8 mouse cellular contexts compared by ENCODE assay signal in the genomic region with DNA sequence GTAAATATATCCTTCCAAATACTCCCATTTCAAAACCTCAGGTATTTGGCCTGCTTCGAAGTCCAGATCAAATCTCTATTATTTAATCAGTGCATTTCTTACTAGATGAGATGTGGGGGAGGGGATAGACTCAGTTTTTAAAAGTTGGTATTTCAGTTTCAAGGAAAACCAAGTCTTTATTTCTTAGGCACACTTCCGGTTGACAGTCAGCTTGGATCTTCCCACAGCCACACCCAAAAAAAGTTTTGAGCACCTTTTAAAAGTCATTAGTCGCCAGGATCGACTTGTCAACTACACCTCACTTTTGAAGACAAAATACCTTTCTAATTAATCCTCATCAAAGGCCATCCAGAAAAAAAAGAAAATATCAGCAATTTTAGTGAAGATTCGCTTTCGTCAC. TPM values are rescaled to one million over a fixed set of nuclear protein-coding genes. Genes with fewer than 3 reads are reported as not detected.
DNase-seq lines count a peak whose midpoint lies in the region; ATAC-seq and TF ChIP-seq lines count a peak whose summit lies in the region.

No protein-coding gene starts in this region.

- H3K9me3 ChIP-seq in hindbrain, embryonic 11.5 days (ENCODE audit: control insufficient read depth, low read length), result no peaks in the 10 kb centered on the region
- no peaks in the 10 kb centered on the region for H3K9me3 ChIP-seq in midbrain, embryonic 11.5 days (ENCODE audit: control insufficient read depth, low read length)

- no peak for DNase-seq in kidney, adult 2 months
- no peak for DNase-seq in kidney, adult 18-20 months
- peak; percentile 38 for DNase-seq in NIH3T3 (ENCODE audit: low read depth)
- no peak for DNase-seq in hindbrain, embryonic 11.5 days (ENCODE audit: low spot score)
- peak; percentile 87 for DNase-seq in midbrain, embryonic 11.5 days (ENCODE audit: low spot score, missing footprints)
- DNase-seq in frontal cortex, postnatal 36 days (ENCODE audit: low spot score in 2 of 2), result no peak
- DNase-seq in left cerebral cortex, adult 11 months (ENCODE audit: low spot score), result no peak
- no peak for DNase-seq in cerebellum, adult 9-11 months

- 2% methylated on average over 6 of the region's 6 CpGs for WGBS in kidney, adult 2 months
- WGBS in hindbrain, embryonic 11.5 days, result 17% methylated on average over 6 of the region's 6 CpGs
- WGBS in midbrain, embryonic 11.5 days, result 12% methylated on average over 6 of the region's 6 CpGs

- peak overlapping the region; percentile 52 for H3K4me2 ChIP-seq in hindbrain, embryonic 11.5 days (replicated peaks; ENCODE audit: low read depth, low read length)
- peak overlapping the region; percentile 66 for H3K4me2 ChIP-seq in midbrain, embryonic 11.5 days

- H3K27me3 ChIP-seq in kidney, adult 2 months (replicated peaks; ENCODE audit: control insufficient read depth, insufficient read depth, low read length), result no peaks in the 10 kb centered on the region
- H3K27me3 ChIP-seq in hindbrain, embryonic 11.5 days (ENCODE audit: control insufficient read depth, insufficient read depth, low read length), result no peaks in the 10 kb centered on the region
- H3K27me3 ChIP-seq in midbrain, embryonic 11.5 days (ENCODE audit: control insufficient read depth, insufficient read depth, low read length), result no peaks in the 10 kb centered on the region

- ATAC-seq in hindbrain, embryonic 11.5 days (ENCODE audit: low FRiP score), result no peak
- ATAC-seq in midbrain, embryonic 11.5 days (ENCODE audit: low FRiP score), result no peak

- no peak for TF ChIP-seq POLR2A in kidney, adult 2 months (IDR thresholded peaks at IDR 0.05; ENCODE audit: low read depth, low read length)

- no peaks in the 10 kb centered on the region for H3K36me3 ChIP-seq in kidney, adult 2 months (ENCODE audit: control insufficient read depth, insufficient read depth, low read length)
- H3K36me3 ChIP-seq in hindbrain, embryonic 11.5 days (ENCODE audit: control insufficient read depth, insufficient read depth, low read length), result no peaks in the 10 kb centered on the region
- no peaks in the 10 kb centered on the region for H3K36me3 ChIP-seq in midbrain, embryonic 11.5 days (ENCODE audit: control insufficient read depth, insufficient read depth, low read length)

- H3K4me3 ChIP-seq in kidney, adult 2 months (ENCODE audit: insufficient read depth, low read depth, low read length), result peak overlapping the region; percentile 46
- peak overlapping the region; percentile 81 for H3K4me3 ChIP-seq in hindbrain, embryonic 11.5 days (ENCODE audit: low read depth, low read length)
- peak overlapping the region; percentile 90 for H3K4me3 ChIP-seq in midbrain, embryonic 11.5 days (ENCODE audit: low read depth, low read length)

- TF ChIP-seq CTCF in kidney, adult 2 months (conservative IDR thresholded peaks at IDR 0.05; ENCODE audit: insufficient read depth, insufficient read length, low read depth, low read length), result no peak

- H3K4me1 ChIP-seq in kidney, adult 2 months (ENCODE audit: control insufficient read depth, insufficient read depth, low read length), result peaks cover 24% of the 10 kb centered on the region
- H3K4me1 ChIP-seq in hindbrain, embryonic 11.5 days (replicated peaks; ENCODE audit: control insufficient read depth, insufficient read depth, low read length), result no peaks in the 10 kb centered on the region
- peaks cover 8% of the 10 kb centered on the region for H3K4me1 ChIP-seq in midbrain, embryonic 11.5 days (ENCODE audit: control insufficient read depth, insufficient read depth, low read length)

- H3K9ac ChIP-seq in hindbrain, embryonic 11.5 days (ENCODE audit: low read depth, low read length), result no peak overlapping the region; the same call in 1 of the 2 replicates
- H3K9ac ChIP-seq in midbrain, embryonic 11.5 days (ENCODE audit: low read length), result peak overlapping the region; percentile 88; the same call in 1 of the 2 replicates

- no peak overlapping the region for H3K27ac ChIP-seq in kidney, adult 2 months (ENCODE audit: insufficient read depth, low read depth, low read length)
- H3K27ac ChIP-seq in hindbrain, embryonic 11.5 days (ENCODE audit: low read depth, low read length), result no peak overlapping the region
- no peak overlapping the region for H3K27ac ChIP-seq in midbrain, embryonic 11.5 days (ENCODE audit: low read depth, low read length)

RNA-seq across cellular contexts. Expression of a gene that starts 1.4 kb away (rescaled TPM):
- polyA plus RNA-seq in kidney, adult 2 months (2012; rRNA removed), result 2.8 and 4.3 TPM in 2 replicates
- 2.0 and 2.8 TPM in 2 replicates for polyA plus RNA-seq in hindbrain, embryonic 11.5 days (2014; fragmentation: Nextera tagmentation; extraction: Ambion mirVana)
- polyA plus RNA-seq in midbrain, embryonic 11.5 days (2014; fragmentation: Nextera tagmentation; extraction: Ambion mirVana), result 1.3 and 1.4 TPM in 2 replicates

RNA-seq across cellular contexts. Expression of a gene that starts 1.6 kb away (rescaled TPM):
- 119 and 160 TPM in 2 replicates for polyA plus RNA-seq in kidney, adult 2 months (2012; rRNA removed)
- 448 and 472 TPM in 2 replicates for polyA plus RNA-seq in hindbrain, embryonic 11.5 days (2014; fragmentation: Nextera tagmentation; extraction: Ambion mirVana)
- polyA plus RNA-seq in midbrain, embryonic 11.5 days (2014; fragmentation: Nextera tagmentation; extraction: Ambion mirVana), result 375 and 403 TPM in 2 replicates

Comparison
In these comparisons a context has a peak if more than half of its experiments do, and no peak if none do; other contexts are left out.
1. DNase-seq: peak in NIH3T3 (single experiment) and midbrain, embryonic 11.5 days (single experiment); none in kidney, adult 2 months (single experiment), kidney, adult 18-20 months (single experiment), hindbrain, embryonic 11.5 days (single experiment), frontal cortex, postnatal 36 days (0 of 2), left cerebral cortex, adult 11 months (single experiment) and cerebellum, adult 9-11 months (single experiment).
2. Peak in every context shown above with its lines, with median percentiles within 50 percentile points of each other: H3K4me3 ChIP-seq.